8 mouse cellular contexts compared by ENCODE assay signal in the genomic region with DNA sequence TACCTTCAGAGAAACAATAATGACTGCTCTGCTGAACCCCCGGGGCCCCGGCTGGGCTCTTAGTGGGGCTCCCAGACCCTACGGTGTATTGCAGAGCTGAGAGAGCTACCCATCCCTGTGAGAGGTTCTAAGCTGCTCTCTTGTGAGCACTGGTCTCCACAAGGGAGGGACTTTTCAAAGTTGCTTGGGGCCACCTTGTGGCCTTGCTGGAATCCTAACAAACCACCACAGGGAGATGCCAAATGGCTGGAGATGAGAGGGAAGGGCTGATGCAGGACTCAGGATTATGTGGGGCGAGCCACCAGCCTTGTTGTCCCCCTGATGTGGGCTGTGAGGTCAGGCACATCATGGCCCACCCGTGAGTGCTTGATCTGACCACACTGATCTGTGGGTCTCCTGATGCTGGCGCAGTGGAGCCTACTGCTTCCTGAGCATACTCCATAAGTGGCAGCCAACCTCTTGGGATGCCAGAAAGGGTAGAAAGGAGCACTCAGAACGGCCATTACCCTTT. TPM values are rescaled to one million over a fixed set of nuclear protein-coding genes. Genes with fewer than 3 reads are reported as not detected.
DNase-seq lines count a peak whose midpoint lies in the region; ATAC-seq and TF ChIP-seq lines count a peak whose summit lies in the region.

No protein-coding gene starts in this region.

- H3K4me3 ChIP-seq in heart, adult 2 months: no peak overlapping the region
- peak overlapping the region; percentile 69; the same call in 1 of the 2 replicates for H3K4me3 ChIP-seq in G1E (ENCODE audit: low read depth, low read length)
- peak overlapping the region; percentile 38 for H3K4me3 ChIP-seq in heart, embryonic 13.5 days

- peak; percentile 54 for TF ChIP-seq CTCF in heart, adult 2 months (IDR thresholded peaks at IDR 0.05)
- TF ChIP-seq CTCF in G1E (IDR thresholded peaks at IDR 0.05; ENCODE audit: low read depth, low read length): no peak

- TF ChIP-seq EP300 in heart, adult 2 months (IDR thresholded peaks at IDR 0.05; ENCODE audit: insufficient read depth, low read depth, low read length): no peak

- no peak for ATAC-seq in G1E (ENCODE audit: extremely low read depth, insufficient number of reproducible peaks, low FRiP score, poor library complexity, severe bottlenecking)
- no peak for ATAC-seq in heart, embryonic 13.5 days (ENCODE audit: extremely low read depth, insufficient number of reproducible peaks, low FRiP score, low TSS enrichment)
- ATAC-seq in megakaryocyte progenitor cell, adult 5-6 weeks (replicated peaks; ENCODE audit: poor library complexity): no peak

- intact Hi-C loops in heart, adult 2 months (cut with DNase I): loop anchor here (5.0 to 10.0 kb wide), 3 partner anchors 60 to 208 kb away; partner anchors contain the start of gene Prdm11
- intact Hi-C loops in heart, postnatal 25 days (cut with DNase I): loop anchor here (5.0 kb wide), 2 partner anchors 55 to 210 kb away; no protein-coding TSS in a partner anchor

- H3K4me2 ChIP-seq in heart, embryonic 13.5 days: peak overlapping the region; percentile 58

- no peaks in the 10 kb centered on the region; the same call in 1 of the 2 replicates for H3K36me3 ChIP-seq in heart, adult 2 months (ENCODE audit: control insufficient read depth, insufficient read depth, low read length)
- H3K36me3 ChIP-seq in G1E (replicated peaks): peaks cover 89% of the 10 kb centered on the region
- peaks cover 75% of the 10 kb centered on the region for H3K36me3 ChIP-seq in heart, embryonic 13.5 days

- no peaks in the 10 kb centered on the region for H3K79me2 ChIP-seq in heart, adult 2 months (replicated peaks; ENCODE audit: control insufficient read depth, insufficient read depth, low read length)

- DNase-seq in heart, adult 2 months: peak in 1 of 2 experiments; percentile 28
- no peak for DNase-seq in heart, postnatal 25 days (ENCODE audit: low spot score)
- no peak for DNase-seq in G1E (ENCODE audit: low spot score)
- peak; percentile 48 to 65 for DNase-seq in lung, adult 18-20 months
- no peak for DNase-seq in thymus, postnatal 0 days (ENCODE audit: low spot score)
- no peak for DNase-seq in urinary bladder, postnatal 14 days (ENCODE audit: low spot score)

- H3K9me3 ChIP-seq in G1E (replicated peaks): no peaks in the 10 kb centered on the region
- no peaks in the 10 kb centered on the region for H3K9me3 ChIP-seq in heart, embryonic 13.5 days

- no peak overlapping the region for H3K9ac ChIP-seq in heart, adult 2 months (ENCODE audit: low read depth, low read length)
- no peak overlapping the region for H3K9ac ChIP-seq in heart, embryonic 13.5 days

- peak overlapping the region; percentile 68 for H3K27ac ChIP-seq in heart, adult 2 months
- H3K27ac ChIP-seq in heart, embryonic 13.5 days (replicated peaks): peak overlapping the region; percentile 78

- TF ChIP-seq POLR2A in heart, adult 2 months (IDR thresholded peaks at IDR 0.05; ENCODE audit: insufficient read depth, low read depth, low read length): no peak

- 82% methylated on average over 7 of the region's 7 CpGs for WGBS in heart, adult 2 months
- 80% methylated on average over 7 of the region's 7 CpGs for WGBS in heart, embryonic 13.5 days

- H3K27me3 ChIP-seq in heart, adult 2 months (ENCODE audit: control insufficient read depth, insufficient read depth, low read length): no peaks in the 10 kb centered on the region
- H3K27me3 ChIP-seq in G1E (ENCODE audit: insufficient read depth, low read length): no peaks in the 10 kb centered on the region
- no peaks in the 10 kb centered on the region for H3K27me3 ChIP-seq in heart, embryonic 13.5 days (replicated peaks)

- peaks cover 10% of the 10 kb centered on the region for H3K4me1 ChIP-seq in heart, adult 2 months (ENCODE audit: control insufficient read depth, insufficient read depth, low read length)
- peaks cover 100% of the 10 kb centered on the region for H3K4me1 ChIP-seq in G1E (ENCODE audit: insufficient read depth, low read depth, low read length)
- H3K4me1 ChIP-seq in heart, embryonic 13.5 days: peaks cover 60% of the 10 kb centered on the region

RNA-seq across cellular contexts. Expression of gene Prdm11, which starts 58.8 kb away (rescaled TPM):
- 1 to 10 TPM; 7.9 to 9.5 TPM for total RNA-seq in heart, adult 2 months (2021)
- 4.4 and 6.1 TPM in 2 replicates for polyA plus RNA-seq in heart, adult 2 months (2012; rRNA removed)
- 10 to 100 TPM in 1 of 2 experiments, 1 to 10 TPM in 1; 9.5 to 10.3 TPM for total RNA-seq in heart, postnatal 25 days (2021)
- 69.1 and 87.1 TPM in 2 replicates for total RNA-seq in G1E (2014; fragmentation: Nextera tagmentation)
- total RNA-seq in G1E (2017): 33.8 and 34.4 TPM in 2 replicates
- polyA plus RNA-seq in G1E (2012): 122 and 125 TPM in 2 replicates
- polyA plus RNA-seq in heart, embryonic 13.5 days (2015; fragmentation: Nextera tagmentation; extraction: Ambion mirVana): 2.8 and 3.6 TPM in 2 replicates
- 3.5 and 5.1 TPM in 2 replicates for total RNA-seq in megakaryocyte progenitor cell, adult 5-6 weeks (2015)
- total RNA-seq in megakaryocyte progenitor cell, adult 5-6 weeks (2017): 4.6 and 5.6 TPM in 2 replicates
- polyA plus RNA-seq in thymus, postnatal 0 days (2015; fragmentation: Nextera tagmentation; extraction: Ambion mirVana): 4.4 and 6.5 TPM in 2 replicates

Comparison
In these comparisons a context has a peak if more than half of its experiments do, and no peak if none do; other contexts are left out.
1. DNase-seq: peak in lung, adult 18-20 months (2 of 2); none in heart, postnatal 25 days (single experiment), G1E (single experiment), thymus, postnatal 0 days (single experiment) and urinary bladder, postnatal 14 days (single experiment).